Mouse (Mus musculus) limb, embryonic 11.5 days (tissue): ENCODE measurements around the gene Stk38. TPM values are rescaled to one million over a fixed set of nuclear protein-coding genes. Genes with fewer than 3 reads are reported as not detected.

ENCODE experiments used
- ATAC-seq: fragments of 200-750 bp; cut with Nextera tagmentation; 2 replicates; pipeline ENCODE4 v1.8.0; 2017; ENCODE audit warnings: low read depth; ENCODE audit not compliant: insufficient number of reproducible peaks, low FRiP score, low TSS enrichment
- DNase-seq: peaks from one replicate; pipeline ENCODE4 v3.0.0-alpha.2; 2015; ENCODE audit warnings: low spot score
- H3K27ac ChIP-seq: fragments of 300-500 bp; sonication (generic); replicated peaks from 2 replicates; pipeline ENCODE4 v1.5.1; 2014; ENCODE audit warnings: low read depth, mild to moderate bottlenecking, low read length
- H3K27me3 ChIP-seq: fragments of 300-500 bp; sonication (generic); 2 replicates; pipeline ENCODE4 v1.6.1; 2014; ENCODE audit warnings: mild to moderate bottlenecking, low read length, mixed read lengths; ENCODE audit not compliant: control insufficient read depth, insufficient read depth
- H3K36me3 ChIP-seq: fragments of 300-500 bp; sonication (generic); 2 replicates; pipeline ENCODE4 v1.6.1; 2014; ENCODE audit warnings: mild to moderate bottlenecking, low read length, moderate library complexity, mixed read lengths; ENCODE audit not compliant: control insufficient read depth, insufficient read depth
- H3K4me1 ChIP-seq: fragments of 300-500 bp; sonication (generic); 2 replicates; pipeline ENCODE4 v1.6.1; 2014; ENCODE audit warnings: low read length, mixed read lengths; ENCODE audit not compliant: control insufficient read depth, insufficient read depth
- H3K4me2 ChIP-seq: fragments of 300-500 bp; sonication (generic); 2 replicates; pipeline ENCODE4 v1.6.1; 2014; ENCODE audit warnings: low read depth, mild to moderate bottlenecking, moderate library complexity; ENCODE audit not compliant: severe bottlenecking
- H3K4me3 ChIP-seq: fragments of 300-500 bp; sonication (generic); 2 replicates; pipeline ENCODE4 v1.5.1; 2014; ENCODE audit warnings: low read depth, low read length
- H3K9ac ChIP-seq: fragments of 300-500 bp; sonication (generic); 2 replicates; pipeline ENCODE4 v1.6.1; 2014; ENCODE audit warnings: mild to moderate bottlenecking, low read length
- H3K9me3 ChIP-seq: fragments of 300-500 bp; sonication (generic); 2 replicates; pipeline ENCODE4 v1.6.1; 2016; ENCODE audit warnings: low read length; ENCODE audit not compliant: control insufficient read depth
- WGBS: fragments of 180-500 bp; shearing (Covaris S2); extraction: QIAGEN DNeasy Blood & Tissue Kit; methylation state at CpG from one replicate; pipeline ENCODE4 v1.1.7; 2014; 5-methylcytosine and 5-hydroxymethylcytosine counted together
- polyA plus RNA-seq: library from polyadenylated mRNA; unstranded; fragments of >200 nt; fragmentation: Nextera tagmentation; extraction: Ambion mirVana; gene quantifications from 2 replicates; pipeline ENCODE4 v1.2.1, GENCODE M21; 2014

Stk38 gene
- polyA plus RNA-seq, 1 experiment from 2014 or later: 125 TPM

GRCm38 (mm10) chr17:28951831-28952799 is 55.7 kb downstream of the Stk38 start, which contains the start of gene Kctd20:
TSS of gene Kctd20 (plus strand) at chr17:28951950.
- Histone ChIP-seq H3K27ac (peak within 1 kb of the TSS; percentile 97), H3K9ac (peak within 1 kb of the TSS; percentile 96), H3K4me2 (peak within 1 kb of the TSS; percentile 55), H3K4me3 (peak within 1 kb of the TSS; percentile 62), H3K4me1 (peaks cover 3% of the 10 kb centered on the region; the same call in 1 of the 2 replicates), H3K9me3 (peaks cover 2% of the 10 kb centered on the region; the same call in 1 of the 2 replicates), H3K27me3 (no peaks in the 10 kb centered on the region), H3K36me3 (no peaks in the 10 kb centered on the region)
- WGBS: under 1% methylated on average over 69 of the region's 80 CpGs
- ATAC-seq (peak; percentile 91), DNase-seq (peak; percentile 94)

- no peaks in the 10 kb centered on the region for H3K27me3 ChIP-seq
- no peak for ATAC-seq
- H3K4me2 ChIP-seq: no peak overlapping the region
- DNase-seq: no peak
- H3K4me3 ChIP-seq: no peak overlapping the region
- no peak overlapping the region for H3K9ac ChIP-seq
- H3K36me3 ChIP-seq: no peaks in the 10 kb centered on the region
- whole genome bisulfite sequencing: 83% methylated on average over 4 of the region's 4 CpGs
- no peak overlapping the region for H3K27ac ChIP-seq
- peaks cover 3% of the 10 kb centered on the region; the same call in 1 of the 2 replicates for H3K4me1 ChIP-seq
- peaks cover 2% of the 10 kb centered on the region; the same call in 1 of the 2 replicates for H3K9me3 ChIP-seq
Observed at GRCm38 (mm10) chr17:28950751-28951150, 57.0 kb downstream of the Stk38 start.

- no peak overlapping the region for H3K4me3 ChIP-seq
- peaks cover 2% of the 10 kb centered on the region; the same call in 1 of the 2 replicates for H3K4me1 ChIP-seq
- H3K9me3 ChIP-seq: peaks cover 2% of the 10 kb centered on the region; the same call in 1 of the 2 replicates
- ATAC-seq (no peak), DNase-seq (no peak)
- no peak overlapping the region for H3K4me2 ChIP-seq
- WGBS: 79% methylated on average over 4 of the region's 4 CpGs
- no peak overlapping the region for H3K9ac ChIP-seq
- H3K27me3 ChIP-seq: no peaks in the 10 kb centered on the region
- no peak overlapping the region for H3K27ac ChIP-seq
- no peaks in the 10 kb centered on the region for H3K36me3 ChIP-seq
Observed at GRCm38 (mm10) chr17:28948661-28949060, 59.1 kb downstream of the Stk38 start.

- Histone ChIP-seq H3K4me1 (no peaks in the 10 kb centered on the region), H3K27ac (no peak overlapping the region), H3K27me3 (no peaks in the 10 kb centered on the region), H3K9me3 (peaks cover 2% of the 10 kb centered on the region; the same call in 1 of the 2 replicates), H3K4me3 (no peak overlapping the region), H3K4me2 (no peak overlapping the region), H3K9ac (no peak overlapping the region), H3K36me3 (no peaks in the 10 kb centered on the region)
- DNase-seq (no peak), ATAC-seq (no peak)
- 92% methylated on average over 19 of the region's 19 CpGs for WGBS
Observed at GRCm38 (mm10) chr17:28947011-28947939, 60.5 kb downstream of the Stk38 start.

- Histone ChIP-seq H3K4me1 (no peaks in the 10 kb centered on the region), H3K27ac (no peak overlapping the region), H3K4me3 (no peak overlapping the region), H3K27me3 (no peaks in the 10 kb centered on the region), H3K9me3 (peaks cover 2% of the 10 kb centered on the region; the same call in 1 of the 2 replicates), H3K4me2 (no peak overlapping the region), H3K36me3 (no peaks in the 10 kb centered on the region), H3K9ac (no peak overlapping the region)
- ATAC-seq (no peak), DNase-seq (no peak)
- 92% methylated on average over 7 of the region's 7 CpGs for WGBS
Observed at GRCm38 (mm10) chr17:28944481-28944880, 63.3 kb downstream of the Stk38 start.

DNA sequence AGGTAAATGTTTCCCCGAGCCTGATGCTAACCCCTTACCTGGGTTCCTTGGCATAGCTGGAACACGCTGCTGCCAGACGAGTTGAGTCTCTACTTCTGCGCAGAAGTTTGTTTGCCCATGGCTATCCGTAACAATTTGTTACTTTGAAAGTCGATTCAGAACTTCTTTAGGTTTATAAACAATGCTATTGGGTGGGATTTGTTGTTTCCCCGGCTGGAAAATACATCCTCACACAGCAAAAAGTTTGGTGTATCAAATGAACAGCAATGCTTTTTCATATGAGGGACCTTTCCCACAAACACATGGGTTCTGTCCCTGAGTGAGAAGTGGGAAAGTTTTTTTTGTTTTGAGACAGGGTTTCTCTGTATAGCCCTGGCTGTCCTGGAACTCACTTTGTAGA is 64.1 kb downstream of the Stk38 start, which contains the start of gene Pxt1:
TSS of gene Pxt1 (minus strand) at position 101 of the 400 bp plus-strand sequence.
- no peak for ATAC-seq
- 91% methylated on average over 7 of the region's 7 CpGs for WGBS

GRCm38 (mm10) chr17:28942101-28942500 is 65.7 kb downstream of the Stk38 start:
- H3K36me3 ChIP-seq: no peaks in the 10 kb centered on the region
- H3K4me2 ChIP-seq: no peak overlapping the region
- no peak for DNase-seq
- no peak for ATAC-seq
- peaks cover under 1% of the 10 kb centered on the region; the same call in 1 of the 2 replicates for H3K9me3 ChIP-seq
- H3K4me1 ChIP-seq: no peaks in the 10 kb centered on the region
- no peak overlapping the region for H3K27ac ChIP-seq
- H3K9ac ChIP-seq: no peak overlapping the region
- no peak overlapping the region for H3K4me3 ChIP-seq
- H3K27me3 ChIP-seq: no peaks in the 10 kb centered on the region
- 84% methylated on average over 10 of the region's 11 CpGs for WGBS

More for the DNA sequence above, 64.1 kb downstream of the Stk38 start, which contains the start of gene Pxt1:
- Histone ChIP-seq H3K36me3 (no peaks in the 10 kb centered on the region), H3K27me3 (no peaks in the 10 kb centered on the region), H3K9me3 (peaks cover 2% of the 10 kb centered on the region; the same call in 1 of the 2 replicates), H3K27ac (no peak within 1 kb of the TSS), H3K4me2 (no peak within 1 kb of the TSS), H3K4me3 (no peak within 1 kb of the TSS), H3K4me1 (no peaks in the 10 kb centered on the region), H3K9ac (no peak within 1 kb of the TSS)
- DNase-seq: no peak
